9 mouse cellular contexts compared by ENCODE assay signal in the genomic region with DNA sequence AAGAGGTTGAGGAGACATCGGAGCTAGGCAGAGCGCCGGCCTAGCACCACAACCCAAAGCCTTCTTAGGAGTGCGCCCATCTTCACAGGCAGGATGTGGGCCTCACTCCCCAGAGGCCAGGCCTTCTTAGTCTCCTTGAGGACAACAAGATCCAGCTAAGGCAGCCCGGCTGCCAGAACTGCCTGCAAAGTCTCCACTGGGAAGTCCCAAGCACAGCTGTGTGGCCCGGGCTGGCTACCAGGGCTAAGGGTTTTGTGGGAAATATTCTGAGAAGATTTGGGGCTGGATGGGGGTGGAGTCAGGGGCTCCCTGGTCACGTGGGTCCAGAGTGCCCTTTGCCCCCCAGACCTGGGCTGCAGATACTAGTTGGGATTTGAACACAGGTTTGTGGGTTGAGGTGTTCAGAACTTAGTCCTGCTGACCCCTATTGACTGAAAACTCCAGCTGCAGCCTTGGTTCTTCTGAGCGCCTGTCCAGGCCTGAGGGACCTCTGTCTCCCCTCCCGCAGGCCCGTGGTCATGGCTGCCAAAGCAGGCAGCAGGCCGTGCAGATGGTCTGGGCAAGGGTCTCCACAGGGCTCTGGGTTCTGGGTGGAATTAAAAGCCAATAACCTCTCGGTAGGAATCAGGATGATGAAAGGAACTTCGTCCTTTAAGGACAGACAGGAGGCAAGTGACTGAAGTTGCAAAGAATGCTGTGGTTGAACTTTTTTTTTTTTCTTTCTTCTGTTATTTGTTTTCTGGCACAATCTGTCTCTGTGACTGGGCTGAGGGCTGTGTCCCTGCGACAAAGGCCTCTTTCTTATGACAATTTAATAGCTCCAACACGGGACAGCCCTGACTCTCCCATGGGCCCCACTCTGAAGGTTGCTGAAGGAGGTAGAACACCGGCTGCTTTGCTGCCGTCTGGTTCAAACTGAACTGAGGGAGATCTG.
A peak's percentile ranks its signal among the peaks of the same experiment; 100 is the strongest.
DNase-seq lines count a peak whose midpoint lies in the region; ATAC-seq lines count a peak whose summit lies in the region.
"Had no signal": no experiment of that assay in that cellular context is flagged by ENCODE, and none has a peak within 500 bp of the region (broad histone marks: within the 10 kb centered on the region; RNA-seq: fewer than 3 reads in every experiment).

No protein-coding gene starts in this region.

- intact Hi-C loops in left cerebral cortex, postnatal 25 days (cut with DNase I), result no loop called here

- no peaks in the 10 kb centered on the region for H3K27me3 ChIP-seq in embryonic facial prominence, embryonic 13.5 days
- no peaks in the 10 kb centered on the region; the same call in 1 of the 2 replicates for H3K27me3 ChIP-seq in hindbrain, embryonic 11.5 days (ENCODE audit: control insufficient read depth, insufficient read depth, low read length)
- H3K27me3 ChIP-seq in neural tube, embryonic 15.5 days (replicated peaks), result no peaks in the 10 kb centered on the region

- no peaks in the 10 kb centered on the region for H3K36me3 ChIP-seq in embryonic facial prominence, embryonic 13.5 days
- no peaks in the 10 kb centered on the region for H3K36me3 ChIP-seq in hindbrain, embryonic 11.5 days (ENCODE audit: control insufficient read depth, insufficient read depth, low read length)
- H3K36me3 ChIP-seq in neural tube, embryonic 15.5 days, result no peaks in the 10 kb centered on the region

- DNase-seq in layer of hippocampus, adult 9-11 months, result peak; percentile 68
- no peak for DNase-seq in layer of hippocampus, postnatal 25 days (ENCODE audit: extremely low spot score in 1 of 2, low spot score in 1 of 2)
- peak; percentile 49 for DNase-seq in hindbrain, embryonic 11.5 days (ENCODE audit: low spot score)
- no peak for DNase-seq in thymus, postnatal 10 days (ENCODE audit: low spot score in 2 of 2)
- DNase-seq in spleen, postnatal 36 days (ENCODE audit: low spot score in 2 of 2), result no peak
- DNase-seq in left cerebral cortex, postnatal 25 days (ENCODE audit: low spot score in 2 of 2), result no peak

- ATAC-seq in embryonic facial prominence, embryonic 13.5 days (ENCODE audit: insufficient number of reproducible peaks, insufficient read depth, low FRiP score, low TSS enrichment, low read depth), result no peak
- peak; percentile 50 for ATAC-seq in hindbrain, embryonic 11.5 days (ENCODE audit: low FRiP score)
- ATAC-seq in neural tube, embryonic 15.5 days (ENCODE audit: low FRiP score), result no peak

- 52% methylated on average over 17 of the region's 17 CpGs for WGBS in embryonic facial prominence, embryonic 13.5 days
- 44% methylated on average over 17 of the region's 17 CpGs for WGBS in hindbrain, embryonic 11.5 days
- WGBS in neural tube, embryonic 15.5 days, result 39% methylated on average over 17 of the region's 17 CpGs

- H3K4me3 ChIP-seq in embryonic facial prominence, embryonic 13.5 days, result no peak overlapping the region
- H3K4me3 ChIP-seq in hindbrain, embryonic 11.5 days (ENCODE audit: low read depth, low read length), result no peak overlapping the region
- H3K4me3 ChIP-seq in neural tube, embryonic 15.5 days (replicated peaks), result no peak overlapping the region

- H3K4me1 ChIP-seq in embryonic facial prominence, embryonic 13.5 days, result peaks cover 34% of the 10 kb centered on the region
- H3K4me1 ChIP-seq in hindbrain, embryonic 11.5 days (replicated peaks; ENCODE audit: control insufficient read depth, insufficient read depth, low read length), result peaks cover 7% of the 10 kb centered on the region
- peaks cover 25% of the 10 kb centered on the region for H3K4me1 ChIP-seq in neural tube, embryonic 15.5 days

- no peak overlapping the region for H3K9ac ChIP-seq in embryonic facial prominence, embryonic 13.5 days
- no peak overlapping the region for H3K9ac ChIP-seq in hindbrain, embryonic 11.5 days (ENCODE audit: low read depth, low read length)
- no peak overlapping the region for H3K9ac ChIP-seq in neural tube, embryonic 15.5 days (replicated peaks)
- H3K9ac ChIP-seq: liver, embryonic 14.5 days had no signal

- no peak overlapping the region for H3K4me2 ChIP-seq in embryonic facial prominence, embryonic 13.5 days
- no peak overlapping the region for H3K4me2 ChIP-seq in hindbrain, embryonic 11.5 days (replicated peaks; ENCODE audit: low read depth, low read length)
- H3K4me2 ChIP-seq in neural tube, embryonic 15.5 days, result no peak overlapping the region

- H3K9me3 ChIP-seq in embryonic facial prominence, embryonic 13.5 days, result no peaks in the 10 kb centered on the region
- H3K9me3 ChIP-seq in hindbrain, embryonic 11.5 days (ENCODE audit: control insufficient read depth, low read length), result no peaks in the 10 kb centered on the region
- H3K9me3 ChIP-seq in neural tube, embryonic 15.5 days (replicated peaks), result no peaks in the 10 kb centered on the region

- peak overlapping the region; percentile 71 for H3K27ac ChIP-seq in embryonic facial prominence, embryonic 13.5 days
- peak overlapping the region; percentile 51 for H3K27ac ChIP-seq in hindbrain, embryonic 11.5 days (ENCODE audit: low read depth, low read length)
- peak overlapping the region; percentile 41; the same call in 1 of the 2 replicates for H3K27ac ChIP-seq in neural tube, embryonic 15.5 days (replicated peaks)
- H3K27ac ChIP-seq: liver, embryonic 14.5 days had no signal

Comparison
In these comparisons a context has a peak if more than half of its experiments do, and no peak if none do; other contexts are left out.
1. DNase-seq: peak in layer of hippocampus, adult 9-11 months (single experiment) and hindbrain, embryonic 11.5 days (single experiment); none in layer of hippocampus, postnatal 25 days (0 of 2), thymus, postnatal 10 days (0 of 2), spleen, postnatal 36 days (0 of 2) and left cerebral cortex, postnatal 25 days (0 of 2).
2. Peak in every context shown above with its lines, with median percentiles within 50 percentile points of each other: H3K27ac ChIP-seq.